Mouse (Mus musculus): ENCODE measurements at regions not wholly inside any gene's neighbourhood (a gene's known extent, or its start where the extent isn't known, plus 50 kb on each side); places are given as distances from the start of the nearest gene placed in this dataset.

GRCm38 (mm10) chr2:34111286-34111685 is 223.5 kb upstream of the Mvb12b start:
- no peak for DNase-seq

- no peak for DNase-seq
Measured at GRCm38 (mm10) chr2:34110582-34110981, 222.8 kb upstream of the Mvb12b start.

GRCm38 (mm10) chr2:34107566-34108303 is 220.0 kb upstream of the Mvb12b start:
- no peak for DNase-seq

GRCm38 (mm10) chr2:34106837-34107565 is 219.3 kb upstream of the Mvb12b start:
- DNase-seq = no peak

GRCm38 (mm10) chr2:34106245-34106644 is 218.5 kb upstream of the Mvb12b start:
- no peak for DNase-seq

- DNase-seq = no peak
Measured at GRCm38 (mm10) chr2:34105271-34106051, 217.7 kb upstream of the Mvb12b start.

- no peak for DNase-seq
Measured at GRCm38 (mm10) chr2:34098004-34098547, 210.3 kb upstream of the Mvb12b start.

GRCm38 (mm10) chr2:34096561-34096960 is 208.8 kb upstream of the Mvb12b start:
- DNase-seq = no peak

- DNase-seq = no peak
Measured at GRCm38 (mm10) chr2:34088832-34089231, 201.1 kb upstream of the Mvb12b start.

GRCm38 (mm10) chr2:34086130-34086529 is 198.4 kb upstream of the Mvb12b start:
- peak; percentile 14 for DNase-seq

GRCm38 (mm10) chr2:34084513-34084912 is 196.8 kb upstream of the Mvb12b start:
- DNase-seq = no peak

GRCm38 (mm10) chr2:34082486-34082885 is 194.7 kb upstream of the Mvb12b start:
- DNase-seq = no peak

GRCm38 (mm10) chr2:34080176-34080575 is 192.4 kb upstream of the Mvb12b start:
- no peak for DNase-seq

GRCm38 (mm10) chr2:34079282-34079681 is 191.5 kb upstream of the Mvb12b start:
- DNase-seq = no peak

GRCm38 (mm10) chr2:34078875-34079262 is 191.1 kb upstream of the Mvb12b start:
- DNase-seq = no peak

GRCm38 (mm10) chr2:34078248-34078874 is 190.6 kb upstream of the Mvb12b start:
- DNase-seq = no peak

GRCm38 (mm10) chr2:34076346-34076745 is 188.6 kb upstream of the Mvb12b start:
- DNase-seq = no peak

GRCm38 (mm10) chr2:34074066-34074465 is 186.3 kb upstream of the Mvb12b start:
- DNase-seq = no peak

GRCm38 (mm10) chr2:34065592-34065991 is 177.8 kb upstream of the Mvb12b start:
- no peak for DNase-seq

GRCm38 (mm10) chr2:34065090-34065489 is 177.3 kb upstream of the Mvb12b start:
- peak; percentile 46 for DNase-seq

- no peak for DNase-seq
Measured at GRCm38 (mm10) chr2:34056552-34056951, 168.8 kb upstream of the Mvb12b start.

GRCm38 (mm10) chr2:34043064-34043463 is 155.3 kb upstream of the Mvb12b start:
- DNase-seq = no peak
